Mouse (Mus musculus) forebrain, embryonic 11.5 days (tissue): ENCODE data around the gene Slc12a6. TPM values are rescaled to one million over a fixed set of nuclear protein-coding genes. Genes with fewer than 3 reads are reported as not detected.

Experiments used
- ATAC-seq: fragments of 200-750 bp; cut with Nextera tagmentation; replicated peaks from 2 replicates; pipeline ENCODE4 v1.8.0; 2017; ENCODE audit warnings: moderate TSS enrichment; ENCODE audit not compliant: low FRiP score
- DNase-seq: peaks from one replicate; pipeline ENCODE4 v3.0.0-alpha.2; 2017; ENCODE audit warnings: low spot score
- H3K27ac ChIP-seq: fragments of 300-500 bp; sonication (generic); 2 replicates; pipeline ENCODE4 v1.5.1; 2014; ENCODE audit warnings: low read depth, low read length
- H3K27me3 ChIP-seq: fragments of 300-500 bp; sonication (generic); 2 replicates; pipeline ENCODE4 v1.6.1; 2014; ENCODE audit warnings: mild to moderate bottlenecking, low read length, mixed read lengths; ENCODE audit not compliant: control insufficient read depth, insufficient read depth
- H3K36me3 ChIP-seq: fragments of 300-500 bp; sonication (generic); 2 replicates; pipeline ENCODE4 v1.6.1; 2014; ENCODE audit warnings: mild to moderate bottlenecking, low read length, moderate library complexity, mixed read lengths; ENCODE audit not compliant: control insufficient read depth, insufficient read depth
- H3K4me1 ChIP-seq: fragments of 300-500 bp; sonication (generic); replicated peaks from 2 replicates; pipeline ENCODE4 v1.6.1; 2014; ENCODE audit warnings: low read length, mixed read lengths; ENCODE audit not compliant: control insufficient read depth, insufficient read depth
- H3K4me2 ChIP-seq: fragments of 300-500 bp; sonication (generic); 2 replicates; pipeline ENCODE4 v1.6.1; 2014; ENCODE audit warnings: low read depth, mild to moderate bottlenecking, low read length, moderate library complexity, mixed read lengths; ENCODE audit not compliant: severe bottlenecking
- H3K4me3 ChIP-seq: fragments of 300-500 bp; sonication (generic); 2 replicates; pipeline ENCODE4 v1.5.1; 2014; ENCODE audit warnings: low read depth, low read length
- H3K9ac ChIP-seq: fragments of 300-500 bp; sonication (generic); 2 replicates; pipeline ENCODE4 v1.6.1; 2014; ENCODE audit warnings: low read length
- H3K9me3 ChIP-seq: fragments of 300-500 bp; sonication (generic); 2 replicates; pipeline ENCODE4 v1.6.1; 2016; ENCODE audit warnings: low read length, mixed read lengths; ENCODE audit not compliant: control insufficient read depth
- WGBS: fragments of 180-500 bp; shearing (Covaris S2); extraction: QIAGEN DNeasy Blood & Tissue Kit; methylation state at CpG from one replicate; pipeline ENCODE4 v1.1.7; 2014; 5-methylcytosine and 5-hydroxymethylcytosine counted together
- polyA plus RNA-seq: library from polyadenylated mRNA; unstranded; fragments of >200 nt; fragmentation: Nextera tagmentation; extraction: Ambion mirVana; gene quantifications from 2 replicates; pipeline ENCODE4 v1.2.1, GENCODE M21; 2014

Gene Slc12a6
- polyA plus RNA-seq, 1 experiment from 2014 or later = 16.0 TPM

DNA sequence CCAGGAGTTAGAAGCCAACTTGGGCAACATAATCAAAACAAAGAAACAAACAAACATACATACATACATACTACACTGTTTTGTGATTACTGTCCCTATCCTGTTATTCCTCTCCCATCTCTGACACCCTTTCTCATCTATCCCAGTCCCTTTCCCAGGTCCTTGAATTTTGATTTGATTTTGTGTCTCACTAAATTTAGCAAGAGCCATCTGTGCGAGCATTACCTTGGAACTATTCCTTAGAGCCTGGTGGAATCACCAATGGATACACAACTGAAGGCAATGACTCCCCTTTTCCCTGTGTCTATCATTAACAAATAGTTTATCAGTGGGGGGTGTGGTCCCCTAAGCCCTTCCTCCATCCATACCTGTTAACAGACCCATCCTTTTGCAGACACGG is 27.2 kb downstream of the Slc12a6 start:
- Histone ChIP-seq H3K27me3 (no peaks in the 10 kb centered on the region), H3K27ac (no peak overlapping the region), H3K4me3 (no peak overlapping the region), H3K9ac (no peak overlapping the region), H3K9me3 (no peaks in the 10 kb centered on the region), H3K4me2 (no peak overlapping the region), H3K36me3 (no peaks in the 10 kb centered on the region), H3K4me1 (no peaks in the 10 kb centered on the region)
- no peak for ATAC-seq
- 87% methylated on average over 2 of the region's 2 CpGs for WGBS
- no peak for DNase-seq

DNA sequence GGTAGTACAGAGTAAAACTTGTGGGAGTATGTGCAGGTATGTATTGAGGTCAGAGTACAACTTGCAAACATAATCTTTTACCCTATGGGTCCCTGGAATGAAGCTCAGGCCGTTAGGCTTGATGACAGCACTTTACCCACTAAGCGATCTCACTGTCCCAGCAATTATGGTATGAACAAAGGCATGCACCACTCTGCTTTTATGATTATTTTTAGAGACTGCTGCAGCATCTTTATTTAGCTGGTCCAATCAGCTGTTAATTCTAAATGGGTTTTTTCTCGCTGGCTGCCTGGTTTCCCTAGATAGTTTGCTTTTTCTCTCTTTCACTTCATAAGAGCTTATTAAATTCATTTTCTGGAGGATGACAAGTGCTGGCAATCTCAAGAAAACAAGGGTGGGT is 30.6 kb downstream of the Slc12a6 start:
- H3K4me3 ChIP-seq = no peak overlapping the region
- no peak overlapping the region for H3K27ac ChIP-seq
- H3K36me3 ChIP-seq = no peaks in the 10 kb centered on the region
- no peaks in the 10 kb centered on the region for H3K27me3 ChIP-seq
- no peak overlapping the region for H3K4me2 ChIP-seq
- DNase-seq (no peak), ATAC-seq (no peak)
- no peaks in the 10 kb centered on the region for H3K9me3 ChIP-seq
- no peaks in the 10 kb centered on the region for H3K4me1 ChIP-seq
- WGBS = 88% methylated on average over 3 of the region's 3 CpGs
- no peak overlapping the region for H3K9ac ChIP-seq

DNA sequence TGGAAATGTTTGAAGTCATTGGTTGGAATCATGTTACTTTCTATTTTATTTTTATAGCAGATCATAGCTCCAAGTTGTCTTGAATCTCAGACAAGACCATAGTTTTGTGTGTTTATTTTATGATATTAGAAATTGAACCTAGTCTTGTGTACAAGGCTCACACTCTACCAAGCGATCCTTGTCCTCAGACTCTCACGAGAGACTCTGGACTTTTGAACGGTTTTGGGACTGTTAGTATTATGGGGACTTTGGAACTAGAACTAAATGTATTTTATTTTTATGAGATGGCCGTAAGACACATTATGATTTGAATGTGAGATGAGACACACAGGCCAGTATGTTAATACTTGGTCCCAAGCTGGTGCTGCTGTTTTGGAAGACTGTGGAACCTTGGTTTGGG is 32.6 kb downstream of the Slc12a6 start:
- DNase-seq = no peak

DNA sequence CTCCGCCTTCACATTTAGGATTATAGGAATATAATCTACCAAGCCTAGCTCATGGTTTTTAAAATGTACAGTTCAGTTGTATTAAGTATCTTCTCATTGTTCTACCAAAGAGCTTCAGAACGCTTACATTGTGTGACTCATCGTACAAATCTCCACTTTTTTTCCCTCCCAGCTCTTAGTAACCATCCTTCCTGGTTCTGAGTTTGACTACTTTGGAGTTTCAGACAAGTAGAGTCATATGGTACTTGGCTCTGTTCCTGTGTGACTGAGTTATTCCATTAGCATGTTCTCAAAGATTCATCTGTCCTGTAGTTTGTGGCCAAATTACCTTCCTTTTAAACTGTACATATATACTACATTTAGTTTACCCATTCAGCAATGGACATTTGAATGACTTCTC is 43.0 kb downstream of the Slc12a6 start:
- no peak overlapping the region for H3K9ac ChIP-seq
- H3K4me1 ChIP-seq = no peaks in the 10 kb centered on the region
- ATAC-seq (no peak), DNase-seq (no peak)
- H3K4me3 ChIP-seq = no peak overlapping the region
- H3K27ac ChIP-seq = no peak overlapping the region
- no peaks in the 10 kb centered on the region for H3K27me3 ChIP-seq
- 95% methylated on average over 3 of the region's 3 CpGs for WGBS
- H3K36me3 ChIP-seq = no peaks in the 10 kb centered on the region
- no peaks in the 10 kb centered on the region for H3K9me3 ChIP-seq
- no peak overlapping the region for H3K4me2 ChIP-seq

More for the DNA sequence above, 32.6 kb downstream of the Slc12a6 start:
- ATAC-seq = no peak
- WGBS = 94% methylated on average over 4 of the region's 4 CpGs
- Histone ChIP-seq H3K4me3 (no peak overlapping the region), H3K4me1 (no peaks in the 10 kb centered on the region), H3K9ac (no peak overlapping the region), H3K27ac (no peak overlapping the region), H3K36me3 (no peaks in the 10 kb centered on the region), H3K9me3 (no peaks in the 10 kb centered on the region), H3K27me3 (no peaks in the 10 kb centered on the region), H3K4me2 (no peak overlapping the region)

DNA sequence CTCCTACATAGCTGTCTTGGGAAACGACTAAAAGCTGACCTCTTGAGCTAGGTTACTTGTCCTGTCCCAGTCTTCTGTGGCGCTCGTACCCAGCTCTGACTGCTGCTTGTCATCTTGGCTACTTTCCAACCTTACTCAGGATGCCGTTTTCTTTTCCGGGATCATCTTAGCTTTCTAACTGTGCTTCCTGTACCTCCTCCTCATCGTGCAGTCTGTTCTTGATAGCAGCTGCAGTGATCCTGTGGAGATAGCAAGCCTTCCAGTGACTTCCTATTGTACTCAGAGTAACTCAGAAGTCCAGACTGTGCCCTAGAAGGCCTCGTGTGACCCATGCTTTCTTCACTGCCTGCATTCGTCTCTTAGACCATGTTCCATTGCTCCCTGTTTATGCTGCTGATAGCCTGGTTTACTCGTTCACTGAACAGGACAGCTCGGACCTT is 43.6 kb downstream of the Slc12a6 start:
- DNase-seq = no peak
- ATAC-seq = no peak
- Histone ChIP-seq H3K36me3 (no peaks in the 10 kb centered on the region), H3K27me3 (no peaks in the 10 kb centered on the region), H3K4me3 (no peak overlapping the region), H3K9ac (no peak overlapping the region), H3K4me2 (no peak overlapping the region), H3K4me1 (no peaks in the 10 kb centered on the region), H3K27ac (no peak overlapping the region), H3K9me3 (no peaks in the 10 kb centered on the region)
- WGBS = 89% methylated on average over 10 of the region's 10 CpGs

DNA sequence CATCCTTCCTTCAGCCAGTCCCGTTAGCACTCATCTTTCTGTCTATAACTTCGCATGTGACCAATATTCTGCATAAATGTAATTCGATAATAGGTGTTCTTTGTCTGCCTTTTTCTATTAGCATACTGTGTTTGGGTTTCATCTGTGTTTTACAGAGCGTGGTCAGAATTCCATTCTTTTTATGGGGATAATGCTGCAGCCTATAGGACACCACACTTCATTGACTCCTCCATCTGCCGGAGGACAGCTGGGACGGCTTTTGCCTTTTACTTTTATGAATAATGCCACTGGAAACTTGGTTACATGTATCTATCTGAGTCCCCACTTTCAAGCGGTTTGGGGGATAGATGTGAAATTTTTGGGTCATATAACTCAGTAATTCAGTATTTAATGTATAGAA is 50.0 kb downstream of the Slc12a6 start:
- Histone ChIP-seq H3K27me3 (no peaks in the 10 kb centered on the region), H3K4me1 (no peaks in the 10 kb centered on the region), H3K27ac (no peak overlapping the region), H3K4me3 (no peak overlapping the region), H3K9ac (no peak overlapping the region), H3K4me2 (no peak overlapping the region), H3K9me3 (no peaks in the 10 kb centered on the region), H3K36me3 (no peaks in the 10 kb centered on the region)
- WGBS = 89% methylated on average over 7 of the region's 7 CpGs
- DNase-seq (no peak), ATAC-seq (no peak)

DNA sequence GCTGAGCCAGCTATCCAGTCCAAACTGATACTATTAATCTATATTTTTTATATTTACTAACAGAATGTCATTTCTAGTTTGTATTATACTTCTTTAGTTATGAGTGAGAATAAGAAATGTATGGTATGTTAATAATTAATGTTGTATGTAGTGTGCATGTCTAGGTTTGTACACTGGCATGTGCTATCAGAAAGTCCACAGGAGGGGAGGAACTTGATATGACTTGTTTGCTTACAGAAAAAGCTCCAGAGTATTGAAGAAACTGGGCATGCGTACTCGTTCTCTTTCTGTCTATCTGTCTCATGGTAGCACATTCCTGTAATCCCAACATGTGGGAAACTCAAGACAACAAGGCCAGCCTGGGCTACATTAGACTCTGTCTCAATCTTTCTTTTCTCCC is 52.6 kb downstream of the Slc12a6 start:
- ATAC-seq = no peak
- WGBS = 88% methylated on average over 2 of the region's 2 CpGs
- H3K4me3 ChIP-seq = no peak overlapping the region

DNA sequence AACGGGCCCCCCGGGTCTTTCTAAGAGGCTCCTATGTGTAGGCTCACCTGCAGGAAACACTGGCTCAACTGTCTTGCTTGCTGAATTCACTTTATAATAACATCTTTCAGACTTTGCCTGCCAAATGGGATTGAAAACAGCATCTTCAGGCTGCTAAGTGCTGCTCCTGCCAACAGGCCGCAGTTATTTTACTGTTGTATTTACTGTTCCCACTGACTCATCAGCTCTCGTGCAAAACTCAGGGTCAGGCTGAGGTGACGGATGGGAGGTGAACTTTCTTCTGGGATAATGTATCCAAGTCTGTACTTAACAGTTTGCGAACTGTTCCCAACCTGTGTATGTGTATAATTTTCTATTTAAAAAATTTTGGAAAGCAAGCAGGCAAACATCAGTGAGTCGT is 53.3 kb downstream of the Slc12a6 start:
- no peak overlapping the region for H3K4me3 ChIP-seq
- H3K9me3 ChIP-seq = no peaks in the 10 kb centered on the region
- H3K4me2 ChIP-seq = no peak overlapping the region
- ATAC-seq = no peak
- WGBS = 87% methylated on average over 7 of the region's 7 CpGs
- no peak for DNase-seq
- no peaks in the 10 kb centered on the region for H3K27me3 ChIP-seq
- no peaks in the 10 kb centered on the region for H3K36me3 ChIP-seq
- no peak overlapping the region for H3K27ac ChIP-seq
- no peak overlapping the region for H3K9ac ChIP-seq
- H3K4me1 ChIP-seq = no peaks in the 10 kb centered on the region

More for the DNA sequence above, 52.6 kb downstream of the Slc12a6 start:
- no peak for DNase-seq
- H3K27me3 ChIP-seq = no peaks in the 10 kb centered on the region
- no peaks in the 10 kb centered on the region for H3K9me3 ChIP-seq
- no peaks in the 10 kb centered on the region for H3K4me1 ChIP-seq
- no peak overlapping the region for H3K9ac ChIP-seq
- no peak overlapping the region for H3K4me2 ChIP-seq
- H3K27ac ChIP-seq = no peak overlapping the region
- no peaks in the 10 kb centered on the region for H3K36me3 ChIP-seq

DNA sequence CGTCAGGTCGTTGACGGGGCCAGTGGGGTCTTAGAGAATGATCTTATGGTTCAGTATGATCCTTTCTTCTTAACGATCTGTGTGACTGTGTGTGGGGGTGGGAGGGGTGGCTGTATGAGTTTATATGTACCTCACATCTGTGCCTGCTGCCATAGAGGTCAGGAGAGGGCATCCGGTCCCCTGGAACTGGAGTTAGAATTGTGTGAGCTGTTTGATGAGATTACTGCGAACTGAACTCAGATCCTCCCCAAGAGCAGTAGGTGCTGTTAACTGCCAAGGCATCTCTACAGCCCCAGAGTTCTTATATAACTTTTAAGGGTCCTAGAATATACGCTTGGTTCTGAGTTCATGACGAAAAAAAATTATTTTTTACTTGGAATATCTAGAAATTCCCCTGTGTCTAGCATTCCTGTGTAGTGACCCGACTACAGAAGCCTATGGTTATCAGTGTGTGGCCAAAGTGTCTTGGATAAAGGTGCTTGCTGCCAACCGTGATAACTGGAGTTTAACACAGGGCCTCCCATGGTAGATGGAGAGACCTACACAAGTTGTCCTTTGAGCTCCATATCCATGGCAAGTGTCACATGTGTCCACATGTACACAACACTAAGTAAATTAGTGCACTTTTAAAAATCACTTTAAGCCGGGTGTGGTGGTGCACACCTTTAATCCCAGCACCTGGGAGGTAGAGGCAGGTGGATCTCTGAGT is 62.6 kb downstream of the Slc12a6 start:
- Histone ChIP-seq H3K36me3 (no peaks in the 10 kb centered on the region), H3K9me3 (no peaks in the 10 kb centered on the region), H3K9ac (no peak overlapping the region), H3K27ac (no peak overlapping the region), H3K4me3 (no peak overlapping the region), H3K4me2 (no peak overlapping the region), H3K4me1 (no peaks in the 10 kb centered on the region), H3K27me3 (no peaks in the 10 kb centered on the region)
- DNase-seq (no peak), ATAC-seq (no peak)
- 83% methylated on average over 11 of the region's 11 CpGs for WGBS
